Mouse (Mus musculus): ENCODE measurements around the gene Wdfy4. TPM values are rescaled to one million over a fixed set of nuclear protein-coding genes. Genes with fewer than 3 reads are reported as not detected.

Wdfy4 gene
- polyA plus RNA-seq, 1 experiment from 2014 or later = 0.11 TPM

- Histone ChIP-seq H3K4me1 (replicated peaks; ENCODE audit: control insufficient read depth, insufficient read depth, low read length) (no peaks in the 10 kb centered on the region), H3K27ac (ENCODE audit: low read depth, low read length) (no peak overlapping the region), H3K4me2 (replicated peaks; ENCODE audit: low read depth, low read length) (no peak overlapping the region), H3K36me3 (ENCODE audit: control insufficient read depth, insufficient read depth, low read length) (no peaks in the 10 kb centered on the region), H3K9me3 (ENCODE audit: control insufficient read depth, low read length) (no peaks in the 10 kb centered on the region), H3K4me3 (ENCODE audit: low read depth, low read length) (no peak overlapping the region), H3K9ac (ENCODE audit: low read depth, low read length) (no peak overlapping the region), H3K27me3 (ENCODE audit: control insufficient read depth, insufficient read depth, low read length) (no peaks in the 10 kb centered on the region)
- WGBS = 76% methylated on average over 4 of the region's 4 CpGs
- ATAC-seq (ENCODE audit: low FRiP score) (no peak), DNase-seq (ENCODE audit: low spot score) (no peak)
These were observed 10.1 kb downstream of the Wdfy4 start for GRCm38 (mm10) chr14:33175059-33175821.

GRCm38 (mm10) chr14:33171942-33172341 is 13.4 kb downstream of the Wdfy4 start:
- 78% methylated on average over 1 of the region's 1 CpGs for WGBS
- Histone ChIP-seq H3K4me3 (ENCODE audit: low read depth, low read length) (no peak overlapping the region), H3K4me1 (replicated peaks; ENCODE audit: control insufficient read depth, insufficient read depth, low read length) (no peaks in the 10 kb centered on the region), H3K9ac (ENCODE audit: low read depth, low read length) (no peak overlapping the region), H3K4me2 (replicated peaks; ENCODE audit: low read depth, low read length) (no peak overlapping the region), H3K27me3 (ENCODE audit: control insufficient read depth, insufficient read depth, low read length) (no peaks in the 10 kb centered on the region), H3K36me3 (ENCODE audit: control insufficient read depth, insufficient read depth, low read length) (no peaks in the 10 kb centered on the region), H3K27ac (ENCODE audit: low read depth, low read length) (no peak overlapping the region), H3K9me3 (ENCODE audit: control insufficient read depth, low read length) (no peaks in the 10 kb centered on the region)
- DNase-seq (ENCODE audit: low spot score) = no peak
- ATAC-seq (ENCODE audit: low FRiP score) = no peak

- no peak overlapping the region for H3K4me2 ChIP-seq (replicated peaks; ENCODE audit: low read depth, low read length)
- H3K4me1 ChIP-seq (replicated peaks; ENCODE audit: control insufficient read depth, insufficient read depth, low read length) = no peaks in the 10 kb centered on the region
- DNase-seq (ENCODE audit: low spot score) = no peak
- ATAC-seq (ENCODE audit: low FRiP score) = no peak
- H3K27me3 ChIP-seq (ENCODE audit: control insufficient read depth, insufficient read depth, low read length) = no peaks in the 10 kb centered on the region
- no peak overlapping the region for H3K27ac ChIP-seq (ENCODE audit: low read depth, low read length)
- H3K36me3 ChIP-seq (ENCODE audit: control insufficient read depth, insufficient read depth, low read length) = no peaks in the 10 kb centered on the region
- H3K9me3 ChIP-seq (ENCODE audit: control insufficient read depth, low read length) = no peaks in the 10 kb centered on the region
- WGBS = 94% methylated on average over 4 of the region's 4 CpGs
- no peak overlapping the region for H3K9ac ChIP-seq (ENCODE audit: low read depth, low read length)
- H3K4me3 ChIP-seq (ENCODE audit: low read depth, low read length) = no peak overlapping the region
These were observed 16.6 kb downstream of the Wdfy4 start for GRCm38 (mm10) chr14:33168750-33169149.

GRCm38 (mm10) chr14:33162238-33162637 is 23.1 kb downstream of the Wdfy4 start:
- Histone ChIP-seq H3K36me3 (ENCODE audit: control insufficient read depth, insufficient read depth, low read length) (no peaks in the 10 kb centered on the region), H3K4me2 (replicated peaks; ENCODE audit: low read depth, low read length) (no peak overlapping the region), H3K27ac (ENCODE audit: low read depth, low read length) (no peak overlapping the region), H3K9ac (ENCODE audit: low read depth, low read length) (no peak overlapping the region), H3K4me1 (replicated peaks; ENCODE audit: control insufficient read depth, insufficient read depth, low read length) (no peaks in the 10 kb centered on the region), H3K9me3 (ENCODE audit: control insufficient read depth, low read length) (no peaks in the 10 kb centered on the region), H3K27me3 (ENCODE audit: control insufficient read depth, insufficient read depth, low read length) (no peaks in the 10 kb centered on the region), H3K4me3 (ENCODE audit: low read depth, low read length) (no peak overlapping the region)
- ATAC-seq (ENCODE audit: low FRiP score) = no peak
- WGBS = 90% methylated on average over 5 of the region's 5 CpGs
- no peak for DNase-seq (ENCODE audit: low spot score)

GRCm38 (mm10) chr14:33158268-33158667 is 27.0 kb downstream of the Wdfy4 start:
- Histone ChIP-seq H3K4me3 (ENCODE audit: low read depth, low read length) (no peak overlapping the region), H3K4me1 (replicated peaks; ENCODE audit: control insufficient read depth, insufficient read depth, low read length) (no peaks in the 10 kb centered on the region), H3K4me2 (replicated peaks; ENCODE audit: low read depth, low read length) (no peak overlapping the region), H3K36me3 (ENCODE audit: control insufficient read depth, insufficient read depth, low read length) (no peaks in the 10 kb centered on the region), H3K27me3 (ENCODE audit: control insufficient read depth, insufficient read depth, low read length) (no peaks in the 10 kb centered on the region), H3K9ac (ENCODE audit: low read depth, low read length) (no peak overlapping the region), H3K9me3 (ENCODE audit: control insufficient read depth, low read length) (no peaks in the 10 kb centered on the region), H3K27ac (ENCODE audit: low read depth, low read length) (no peak overlapping the region)
- 78% methylated on average over 3 of the region's 3 CpGs for WGBS
- no peak for ATAC-seq (ENCODE audit: low FRiP score)
- no peak for DNase-seq (ENCODE audit: low spot score)

- H3K4me2 ChIP-seq (replicated peaks; ENCODE audit: low read depth, low read length) = no peak overlapping the region
- WGBS = 60% methylated on average over 1 of the region's 1 CpGs
- DNase-seq (ENCODE audit: low spot score) = no peak
These were observed 32.4 kb downstream of the Wdfy4 start for GRCm38 (mm10) chr14:33152941-33153340.

GRCm38 (mm10) chr14:33146287-33146686 is 39.0 kb downstream of the Wdfy4 start:
- H3K4me3 ChIP-seq (ENCODE audit: low read depth, low read length) = no peak overlapping the region
- no peaks in the 10 kb centered on the region for H3K36me3 ChIP-seq (ENCODE audit: control insufficient read depth, insufficient read depth, low read length)
- no peaks in the 10 kb centered on the region for H3K27me3 ChIP-seq (ENCODE audit: control insufficient read depth, insufficient read depth, low read length)
- no peaks in the 10 kb centered on the region for H3K9me3 ChIP-seq (ENCODE audit: control insufficient read depth, low read length)
- no peak for ATAC-seq (ENCODE audit: low FRiP score)
- 25% methylated on average over 2 of the region's 2 CpGs for WGBS
- no peaks in the 10 kb centered on the region for H3K4me1 ChIP-seq (replicated peaks; ENCODE audit: control insufficient read depth, insufficient read depth, low read length)
- DNase-seq (ENCODE audit: low spot score) = peak; percentile 43
- no peak overlapping the region for H3K27ac ChIP-seq (ENCODE audit: low read depth, low read length)
- H3K4me2 ChIP-seq (replicated peaks; ENCODE audit: low read depth, low read length) = no peak overlapping the region
- H3K9ac ChIP-seq (ENCODE audit: low read depth, low read length) = no peak overlapping the region

More at GRCm38 (mm10) chr14:33152941-33153340, 32.4 kb downstream of the Wdfy4 start:
- Histone ChIP-seq H3K27ac (ENCODE audit: low read depth, low read length) (no peak overlapping the region), H3K36me3 (ENCODE audit: control insufficient read depth, insufficient read depth, low read length) (no peaks in the 10 kb centered on the region), H3K4me1 (replicated peaks; ENCODE audit: control insufficient read depth, insufficient read depth, low read length) (no peaks in the 10 kb centered on the region), H3K27me3 (ENCODE audit: control insufficient read depth, insufficient read depth, low read length) (no peaks in the 10 kb centered on the region), H3K4me3 (ENCODE audit: low read depth, low read length) (no peak overlapping the region), H3K9me3 (ENCODE audit: control insufficient read depth, low read length) (no peaks in the 10 kb centered on the region), H3K9ac (ENCODE audit: low read depth, low read length) (no peak overlapping the region)
- ATAC-seq (ENCODE audit: low FRiP score) = no peak

- Histone ChIP-seq H3K27me3 (ENCODE audit: control insufficient read depth, insufficient read depth, low read length) (no peaks in the 10 kb centered on the region), H3K4me1 (replicated peaks; ENCODE audit: control insufficient read depth, insufficient read depth, low read length) (no peaks in the 10 kb centered on the region), H3K9me3 (ENCODE audit: control insufficient read depth, low read length) (no peaks in the 10 kb centered on the region), H3K9ac (ENCODE audit: low read depth, low read length) (no peak overlapping the region), H3K27ac (ENCODE audit: low read depth, low read length) (no peak overlapping the region), H3K4me2 (replicated peaks; ENCODE audit: low read depth, low read length) (no peak overlapping the region), H3K36me3 (ENCODE audit: control insufficient read depth, insufficient read depth, low read length) (no peaks in the 10 kb centered on the region), H3K4me3 (ENCODE audit: low read depth, low read length) (no peak overlapping the region)
- 68% methylated on average over 9 of the region's 9 CpGs for WGBS
- ATAC-seq (ENCODE audit: low FRiP score) = no peak
- no peak for DNase-seq (ENCODE audit: low spot score)
These were observed 48.5 kb downstream of the Wdfy4 start for GRCm38 (mm10) chr14:33136843-33137242.

GRCm38 (mm10) chr14:33135170-33135569 is 50.1 kb downstream of the Wdfy4 start:
- Histone ChIP-seq H3K27me3 (ENCODE audit: control insufficient read depth, insufficient read depth, low read length) (no peaks in the 10 kb centered on the region), H3K9me3 (ENCODE audit: control insufficient read depth, low read length) (no peaks in the 10 kb centered on the region), H3K4me2 (replicated peaks; ENCODE audit: low read depth, low read length) (no peak overlapping the region), H3K27ac (ENCODE audit: low read depth, low read length) (no peak overlapping the region), H3K4me1 (replicated peaks; ENCODE audit: control insufficient read depth, insufficient read depth, low read length) (no peaks in the 10 kb centered on the region), H3K9ac (ENCODE audit: low read depth, low read length) (no peak overlapping the region), H3K36me3 (ENCODE audit: control insufficient read depth, insufficient read depth, low read length) (no peaks in the 10 kb centered on the region), H3K4me3 (ENCODE audit: low read depth, low read length) (no peak overlapping the region)
- ATAC-seq (ENCODE audit: low FRiP score) = no peak
- 88% methylated on average over 6 of the region's 6 CpGs for WGBS
- no peak for DNase-seq (ENCODE audit: low spot score)

All from hindbrain, embryonic 11.5 days (tissue).